Mouse (Mus musculus): ENCODE data around the gene Pcdh9.

DNA sequence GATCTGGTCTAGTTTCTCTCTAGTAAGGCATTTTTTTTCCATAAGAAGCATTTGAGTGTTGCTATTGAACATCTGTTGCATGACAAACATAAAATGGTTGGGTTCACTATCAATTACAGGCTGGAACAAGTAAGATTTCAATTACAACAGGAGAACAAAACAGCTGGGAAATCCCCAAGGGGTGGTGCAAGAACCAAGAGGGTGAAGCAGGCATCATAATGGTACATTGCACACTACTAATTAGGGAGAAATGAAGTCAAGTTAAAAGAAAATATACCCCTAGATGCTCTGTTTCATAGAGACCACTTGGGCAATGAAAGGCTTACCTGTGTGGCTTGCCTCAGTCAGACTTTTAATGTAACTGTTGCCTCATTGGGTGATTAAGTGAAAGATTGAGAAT is 384.4 kb downstream of the Pcdh9 start:
- TF ChIP-seq POLR2A (IDR thresholded peaks at IDR 0.05; ENCODE audit: borderline replicate concordance, insufficient read depth, low read length) (no peak), CTCF (IDR thresholded peaks at IDR 0.05; ENCODE audit: borderline replicate concordance, insufficient read depth, low read depth, low read length) (no peak)

Data from cerebellum, adult 2 months (tissue).